Mouse (Mus musculus) heart, embryonic 16.5 days (tissue): Measurements from ENCODE around the gene Dmgdh. TPM values are rescaled to one million over a fixed set of nuclear protein-coding genes. Genes with fewer than 3 reads are reported as not detected.

Experiments used
- ATAC-seq: fragments of 200-750 bp; cut with Nextera tagmentation; replicated peaks from 2 replicates; pipeline ENCODE4 v1.8.0; 2017; ENCODE audit warnings: moderate number of reproducible peaks; ENCODE audit not compliant: insufficient read depth, low FRiP score; ENCODE audit errors: extremely low read depth
- H3K27ac ChIP-seq: fragments of 300-500 bp; sonication (generic); 2 replicates; pipeline ENCODE4 v1.5.1; 2014; ENCODE audit warnings: mild to moderate bottlenecking, low read length, control low read depth, moderate library complexity
- H3K27me3 ChIP-seq: fragments of 300-500 bp; sonication (generic); 2 replicates; pipeline ENCODE4 v1.6.1; 2014; ENCODE audit warnings: low read length, mixed read lengths; ENCODE audit not compliant: control insufficient read depth, insufficient read depth
- H3K36me3 ChIP-seq: fragments of 300-500 bp; sonication (generic); 2 replicates; pipeline ENCODE4 v1.6.1; 2014; ENCODE audit not compliant: control insufficient read depth, insufficient read depth
- H3K4me1 ChIP-seq: fragments of 300-500 bp; sonication (generic); 2 replicates; pipeline ENCODE4 v1.6.1; 2014; ENCODE audit warnings: low read length, mixed read lengths; ENCODE audit not compliant: control insufficient read depth, insufficient read depth
- H3K4me2 ChIP-seq: fragments of 300-500 bp; sonication (generic); 2 replicates; pipeline ENCODE4 v1.6.1; 2014; ENCODE audit warnings: low read depth, mild to moderate bottlenecking, control low read depth, low read length
- H3K4me3 ChIP-seq: fragments of 300-500 bp; sonication (generic); 2 replicates; pipeline ENCODE4 v1.5.1; 2014; ENCODE audit warnings: mild to moderate bottlenecking, control low read depth, low read length
- H3K9ac ChIP-seq: fragments of 300-500 bp; sonication (generic); 2 replicates; pipeline ENCODE4 v1.6.1; 2014; ENCODE audit warnings: low read length, control low read depth
- H3K9me3 ChIP-seq: fragments of 300-500 bp; sonication (generic); replicated peaks from 2 replicates; pipeline ENCODE4 v1.6.1; 2016; ENCODE audit warnings: low read length; ENCODE audit not compliant: control insufficient read depth
- WGBS: fragments of 180-500 bp; shearing (Covaris S2); extraction: QIAGEN DNeasy Blood & Tissue Kit; methylation state at CpG from one replicate; pipeline ENCODE4 v1.1.7; 2014; 5-methylcytosine and 5-hydroxymethylcytosine counted together
- polyA plus RNA-seq: library from polyadenylated mRNA; unstranded; fragments of >200 nt; fragmentation: Nextera tagmentation; extraction: Ambion mirVana; gene quantifications from 2 replicates; pipeline ENCODE4 v1.2.1, GENCODE M21; 2015

Dmgdh gene
- polyA plus RNA-seq, 1 experiment from 2014 or later, result 0.07 TPM

DNA sequence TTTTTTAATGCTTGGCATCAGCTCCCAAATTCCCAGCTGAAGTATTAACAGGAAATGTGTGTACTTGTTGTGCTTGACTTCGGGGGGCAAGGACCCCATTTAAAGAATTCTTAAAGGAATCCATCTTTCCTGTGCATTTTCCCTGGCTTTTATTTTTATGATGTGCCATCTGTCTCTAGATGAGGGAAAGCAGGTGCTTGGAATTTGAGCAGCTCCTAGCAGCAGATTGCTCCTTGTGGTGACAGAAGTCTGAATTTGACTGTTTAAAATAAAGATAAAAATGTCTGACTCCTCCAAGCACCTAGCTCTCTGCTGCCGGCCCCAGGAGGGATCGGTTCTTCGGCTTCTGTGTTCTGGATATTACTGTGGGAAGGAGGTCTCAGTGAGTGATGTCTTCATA, 47.7 kb downstream of the Dmgdh start:
- no peaks in the 10 kb centered on the region for H3K9me3 ChIP-seq
- ATAC-seq, result no peak
- 59% methylated on average over 4 of the region's 4 CpGs for WGBS
- no peak overlapping the region for H3K4me3 ChIP-seq
- H3K9ac ChIP-seq, result no peak overlapping the region
- no peak overlapping the region for H3K27ac ChIP-seq
- no peaks in the 10 kb centered on the region for H3K36me3 ChIP-seq
- no peak overlapping the region for H3K4me2 ChIP-seq
- 0 out of 2 replicates have a peak, but pooled peaks cover 2% of the 10 kb centered on the region for H3K27me3 ChIP-seq
- no peaks in the 10 kb centered on the region for H3K4me1 ChIP-seq

- 76% methylated on average over 3 of the region's 3 CpGs for WGBS
- 0 out of 2 replicates have a peak, but pooled peaks cover 2% of the 10 kb centered on the region for H3K27me3 ChIP-seq
- no peak overlapping the region for H3K4me2 ChIP-seq
- no peaks in the 10 kb centered on the region for H3K9me3 ChIP-seq
- H3K27ac ChIP-seq, result no peak overlapping the region
- no peak for ATAC-seq
- H3K36me3 ChIP-seq, result no peaks in the 10 kb centered on the region
- H3K4me1 ChIP-seq, result no peaks in the 10 kb centered on the region
- H3K9ac ChIP-seq, result no peak overlapping the region
- H3K4me3 ChIP-seq, result no peak overlapping the region
Measured at GRCm38 (mm10) chr13:93723455-93723854, 49.2 kb downstream of the Dmgdh start.

- H3K36me3 ChIP-seq, result no peaks in the 10 kb centered on the region
- 29% methylated on average over 2 of the region's 2 CpGs for WGBS
Measured at GRCm38 (mm10) chr13:93724206-93724605, 50.0 kb downstream of the Dmgdh start.

DNA sequence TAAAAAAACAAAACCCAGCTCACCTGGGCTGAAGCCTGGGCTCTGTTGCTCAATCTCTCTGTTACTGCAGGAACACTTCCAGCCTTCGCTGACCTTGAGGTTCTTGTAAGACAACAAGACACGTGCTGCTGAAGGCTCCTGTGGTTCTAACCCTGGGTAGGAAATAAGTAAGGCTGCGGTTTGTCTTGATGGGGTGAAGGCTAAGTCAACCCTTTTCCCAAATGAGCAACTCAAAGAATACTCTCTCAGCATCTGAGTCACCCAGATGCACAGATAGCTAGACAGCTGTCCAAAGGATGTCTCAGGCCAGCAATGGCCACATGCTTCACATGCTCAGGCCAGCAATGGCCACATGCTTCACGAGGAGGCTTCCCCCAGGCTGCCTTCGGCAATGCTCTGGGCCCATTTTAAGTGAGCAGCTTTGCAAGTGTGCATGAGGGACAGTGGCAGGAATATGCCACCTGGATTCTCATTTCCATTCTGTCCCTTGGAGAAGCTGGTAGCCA, 61.0 kb downstream of the Dmgdh start:
- Histone ChIP-seq H3K27me3 (no peaks in the 10 kb centered on the region), H3K9ac (no peak overlapping the region), H3K4me1 (no peaks in the 10 kb centered on the region), H3K9me3 (peaks cover 6% of the 10 kb centered on the region; the same call in 1 of the 2 replicates), H3K4me3 (no peak overlapping the region), H3K27ac (no peak overlapping the region), H3K4me2 (no peak overlapping the region), H3K36me3 (no peaks in the 10 kb centered on the region)
- 75% methylated on average over 5 of the region's 5 CpGs for WGBS
- ATAC-seq, result no peak

More at GRCm38 (mm10) chr13:93724206-93724605, 50.0 kb downstream of the Dmgdh start:
- H3K4me3 ChIP-seq, result no peak overlapping the region
- H3K4me1 ChIP-seq, result no peaks in the 10 kb centered on the region
- H3K27ac ChIP-seq, result no peak overlapping the region
- no peak overlapping the region for H3K4me2 ChIP-seq
- H3K9me3 ChIP-seq, result no peaks in the 10 kb centered on the region
- ATAC-seq, result no peak
- H3K9ac ChIP-seq, result no peak overlapping the region
- H3K27me3 ChIP-seq, result 0 out of 2 replicates have a peak, but pooled peaks cover 2% of the 10 kb centered on the region

- Histone ChIP-seq H3K4me3 (no peak overlapping the region), H3K27ac (no peak overlapping the region), H3K4me2 (no peak overlapping the region), H3K27me3 (no peaks in the 10 kb centered on the region), H3K9ac (no peak overlapping the region), H3K36me3 (no peaks in the 10 kb centered on the region), H3K9me3 (no peaks in the 10 kb centered on the region), H3K4me1 (no peaks in the 10 kb centered on the region)
- WGBS, result 43% methylated on average over 8 of the region's 8 CpGs
- ATAC-seq, result no peak
Measured at GRCm38 (mm10) chr13:93744118-93744517, 69.9 kb downstream of the Dmgdh start.

- Histone ChIP-seq H3K36me3 (no peaks in the 10 kb centered on the region), H3K9ac (no peak overlapping the region), H3K27me3 (no peaks in the 10 kb centered on the region), H3K9me3 (no peaks in the 10 kb centered on the region), H3K4me1 (no peaks in the 10 kb centered on the region), H3K4me3 (no peak overlapping the region), H3K27ac (no peak overlapping the region), H3K4me2 (no peak overlapping the region)
- no peak for ATAC-seq
- 66% methylated on average over 14 of the region's 14 CpGs for WGBS
Measured at GRCm38 (mm10) chr13:93752597-93753400, 78.6 kb downstream of the Dmgdh start.

DNA sequence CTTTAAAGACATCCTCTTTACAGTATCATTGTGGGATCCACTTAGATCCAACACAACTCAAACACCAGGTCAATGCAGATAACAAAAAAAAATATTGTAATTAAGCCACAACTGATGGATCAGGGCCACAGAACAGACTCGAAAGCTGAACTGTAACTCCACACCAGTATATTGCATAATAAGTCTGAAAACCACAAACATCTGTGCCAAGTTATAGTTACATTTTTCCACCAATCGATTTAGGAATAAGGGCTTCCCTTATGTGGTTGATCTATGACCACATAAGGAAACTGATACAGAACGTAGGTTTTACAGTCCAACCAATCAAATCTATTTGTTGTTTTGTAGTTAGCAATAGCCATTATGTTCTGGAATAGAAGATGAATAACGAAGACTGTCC, 80.9 kb downstream of the Dmgdh start:
- H3K9ac ChIP-seq, result no peak overlapping the region
- H3K36me3 ChIP-seq, result no peaks in the 10 kb centered on the region
- no peaks in the 10 kb centered on the region for H3K9me3 ChIP-seq
- 80% methylated on average over 4 of the region's 4 CpGs for WGBS
- H3K27ac ChIP-seq, result no peak overlapping the region
- no peak overlapping the region for H3K4me3 ChIP-seq
- ATAC-seq, result no peak
- H3K4me1 ChIP-seq, result no peaks in the 10 kb centered on the region
- H3K4me2 ChIP-seq, result no peak overlapping the region
- no peaks in the 10 kb centered on the region for H3K27me3 ChIP-seq

DNA sequence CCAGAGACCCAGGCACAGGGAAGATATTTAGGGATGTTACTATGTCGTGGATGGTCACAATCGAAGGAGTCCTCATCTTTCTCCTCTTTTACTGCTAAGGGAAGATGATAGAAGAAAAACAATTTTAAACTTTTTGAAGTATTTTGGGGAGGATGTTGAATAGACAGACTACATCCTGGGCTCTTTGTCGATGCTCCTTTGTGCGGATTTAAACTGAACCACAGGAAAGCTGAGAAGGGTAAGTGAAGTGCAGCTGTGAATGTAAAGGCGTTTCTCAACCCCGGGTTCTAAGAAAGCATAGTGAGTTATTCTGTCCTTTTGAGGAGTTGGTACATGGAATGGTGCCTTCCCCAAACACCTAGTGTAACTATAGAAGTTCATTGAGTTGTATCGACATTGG, 82.4 kb downstream of the Dmgdh start:
- Histone ChIP-seq H3K9me3 (no peaks in the 10 kb centered on the region), H3K27me3 (no peaks in the 10 kb centered on the region), H3K4me2 (no peak overlapping the region), H3K36me3 (no peaks in the 10 kb centered on the region), H3K27ac (no peak overlapping the region), H3K4me3 (no peak overlapping the region), H3K9ac (no peak overlapping the region), H3K4me1 (no peaks in the 10 kb centered on the region)
- WGBS, result 88% methylated on average over 7 of the region's 7 CpGs
- ATAC-seq, result no peak

- ATAC-seq, result no peak
- H3K9me3 ChIP-seq, result no peaks in the 10 kb centered on the region
- 48% methylated on average over 6 of the region's 6 CpGs for WGBS
- H3K36me3 ChIP-seq, result no peaks in the 10 kb centered on the region
- no peak overlapping the region for H3K4me3 ChIP-seq
- no peak overlapping the region for H3K9ac ChIP-seq
- H3K27ac ChIP-seq, result no peak overlapping the region
- no peaks in the 10 kb centered on the region for H3K4me1 ChIP-seq
- no peaks in the 10 kb centered on the region for H3K27me3 ChIP-seq
- no peak overlapping the region for H3K4me2 ChIP-seq
Measured at GRCm38 (mm10) chr13:93757514-93757913, 83.3 kb downstream of the Dmgdh start.
